Mouse (Mus musculus) forebrain, embryonic 16.5 days (tissue): Measurements from ENCODE around the gene Chil1. TPM values are rescaled to one million over a fixed set of nuclear protein-coding genes. Genes with fewer than 3 reads are reported as not detected.

Source experiments
- ATAC-seq: fragments of 200-750 bp; cut with Nextera tagmentation; 2 replicates; pipeline ENCODE4 v1.8.0; 2017; ENCODE audit warnings: mild to moderate bottlenecking, moderate library complexity
- H3K27ac ChIP-seq: fragments of 300-500 bp; sonication (generic); 2 replicates; pipeline ENCODE4 v1.5.1; 2014; ENCODE audit warnings: low read length, control low read depth
- H3K27me3 ChIP-seq: fragments of 300-500 bp; sonication (generic); replicated peaks from 2 replicates; pipeline ENCODE4 v1.6.1; 2014; ENCODE audit warnings: low read length; ENCODE audit not compliant: control insufficient read depth, insufficient read depth
- H3K36me3 ChIP-seq: fragments of 300-500 bp; sonication (generic); 2 replicates; pipeline ENCODE4 v1.6.1; 2014; ENCODE audit not compliant: control insufficient read depth, insufficient read depth
- H3K4me1 ChIP-seq: fragments of 300-500 bp; sonication (generic); replicated peaks from 2 replicates; pipeline ENCODE4 v1.6.1; 2014; ENCODE audit warnings: low read length; ENCODE audit not compliant: control insufficient read depth, insufficient read depth
- H3K4me2 ChIP-seq: fragments of 300-500 bp; sonication (generic); 2 replicates; pipeline ENCODE4 v1.6.1; 2014; ENCODE audit warnings: mild to moderate bottlenecking, low read length, control low read depth
- H3K4me3 ChIP-seq: fragments of 300-500 bp; sonication (generic); replicated peaks from 2 replicates; pipeline ENCODE4 v1.5.1; 2014; ENCODE audit warnings: mild to moderate bottlenecking, low read length, control low read depth
- H3K9ac ChIP-seq: fragments of 300-500 bp; sonication (generic); replicated peaks from 2 replicates; pipeline ENCODE4 v1.6.1; 2014; ENCODE audit warnings: low read depth, low read length, control low read depth
- H3K9me3 ChIP-seq: fragments of 300-500 bp; sonication (generic); 2 replicates; pipeline ENCODE4 v1.6.1; 2016; ENCODE audit warnings: low read length; ENCODE audit not compliant: control insufficient read depth
- WGBS: fragments of 180-500 bp; shearing (Covaris S2); extraction: QIAGEN DNeasy Blood & Tissue Kit; methylation state at CpG from one replicate; pipeline ENCODE4 v1.1.7; 2014; 5-methylcytosine and 5-hydroxymethylcytosine counted together
- polyA plus RNA-seq: library from polyadenylated mRNA; unstranded; fragments of >200 nt; fragmentation: Nextera tagmentation; extraction: Ambion mirVana; gene quantifications from 2 replicates; pipeline ENCODE4 v1.2.1, GENCODE M21; 2015

The Chil1 gene
- polyA plus RNA-seq, 1 experiment from 2014 or later: 2.1 TPM

GRCm38 (mm10) chr1:134211043-134211442, 29.1 kb downstream of the Chil1 start:
- Histone ChIP-seq H3K27ac (no peak overlapping the region), H3K36me3 (no peaks in the 10 kb centered on the region), H3K9ac (no peak overlapping the region), H3K9me3 (no peaks in the 10 kb centered on the region), H3K27me3 (no peaks in the 10 kb centered on the region), H3K4me1 (peaks cover 15% of the 10 kb centered on the region), H3K4me3 (no peak overlapping the region), H3K4me2 (no peak overlapping the region)
- no peak for ATAC-seq
- WGBS: 73% methylated on average over 6 of the region's 6 CpGs

- no peak for ATAC-seq
- Histone ChIP-seq H3K27ac (no peak overlapping the region), H3K9ac (no peak overlapping the region), H3K9me3 (no peaks in the 10 kb centered on the region), H3K4me1 (peaks cover 17% of the 10 kb centered on the region), H3K4me3 (no peak overlapping the region), H3K36me3 (no peaks in the 10 kb centered on the region), H3K27me3 (no peaks in the 10 kb centered on the region), H3K4me2 (no peak overlapping the region)
- 9% methylated on average over 2 of the region's 2 CpGs for WGBS
Observed at GRCm38 (mm10) chr1:134211631-134212030, 29.7 kb downstream of the Chil1 start.

- Histone ChIP-seq H3K4me2 (no peak overlapping the region), H3K27me3 (no peaks in the 10 kb centered on the region), H3K9me3 (no peaks in the 10 kb centered on the region), H3K36me3 (no peaks in the 10 kb centered on the region), H3K4me3 (no peak overlapping the region), H3K4me1 (peaks cover 21% of the 10 kb centered on the region), H3K9ac (no peak overlapping the region), H3K27ac (no peak overlapping the region)
- ATAC-seq: no peak
- 75% methylated on average over 6 of the region's 6 CpGs for WGBS
Observed at GRCm38 (mm10) chr1:134212351-134212750, 30.4 kb downstream of the Chil1 start.

- no peak overlapping the region for H3K9ac ChIP-seq
- no peak overlapping the region for H3K27ac ChIP-seq
- H3K36me3 ChIP-seq: no peaks in the 10 kb centered on the region
- no peak overlapping the region for H3K4me3 ChIP-seq
- H3K4me1 ChIP-seq: peaks cover 21% of the 10 kb centered on the region
- ATAC-seq: no peak
- WGBS: 71% methylated on average over 7 of the region's 7 CpGs
- H3K27me3 ChIP-seq: no peaks in the 10 kb centered on the region
- H3K9me3 ChIP-seq: no peaks in the 10 kb centered on the region
- H3K4me2 ChIP-seq: no peak overlapping the region
Observed at GRCm38 (mm10) chr1:134213405-134213804, 31.4 kb downstream of the Chil1 start.

- Histone ChIP-seq H3K4me1 (peaks cover 21% of the 10 kb centered on the region), H3K27ac (no peak overlapping the region), H3K27me3 (no peaks in the 10 kb centered on the region), H3K9me3 (no peaks in the 10 kb centered on the region), H3K4me3 (no peak overlapping the region), H3K36me3 (no peaks in the 10 kb centered on the region), H3K4me2 (no peak overlapping the region), H3K9ac (no peak overlapping the region)
- ATAC-seq: no peak
- WGBS: 67% methylated on average over 7 of the region's 7 CpGs
Observed at GRCm38 (mm10) chr1:134215059-134215458, 33.1 kb downstream of the Chil1 start.

GRCm38 (mm10) chr1:134215751-134216628, 34.0 kb downstream of the Chil1 start:
- H3K9me3 ChIP-seq: no peaks in the 10 kb centered on the region
- no peak overlapping the region for H3K4me2 ChIP-seq
- H3K4me1 ChIP-seq: peaks cover 21% of the 10 kb centered on the region
- no peak for ATAC-seq
- no peaks in the 10 kb centered on the region for H3K36me3 ChIP-seq
- no peak overlapping the region for H3K9ac ChIP-seq
- no peaks in the 10 kb centered on the region for H3K27me3 ChIP-seq
- no peak overlapping the region for H3K27ac ChIP-seq
- 10% methylated on average over 11 of the region's 11 CpGs for WGBS
- H3K4me3 ChIP-seq: no peak overlapping the region

- no peaks in the 10 kb centered on the region for H3K27me3 ChIP-seq
- no peaks in the 10 kb centered on the region for H3K36me3 ChIP-seq
- no peak for ATAC-seq
- H3K4me2 ChIP-seq: no peak overlapping the region
- no peaks in the 10 kb centered on the region for H3K9me3 ChIP-seq
- 96% methylated on average over 2 of the region's 2 CpGs for WGBS
- H3K4me1 ChIP-seq: peaks cover 20% of the 10 kb centered on the region
- H3K27ac ChIP-seq: no peak overlapping the region
- H3K9ac ChIP-seq: no peak overlapping the region
- no peak overlapping the region for H3K4me3 ChIP-seq
Observed at GRCm38 (mm10) chr1:134216629-134216971, 34.6 kb downstream of the Chil1 start.

- H3K9ac ChIP-seq: no peak overlapping the region
- ATAC-seq: no peak
- H3K4me1 ChIP-seq: peaks cover 18% of the 10 kb centered on the region
- H3K4me3 ChIP-seq: no peak overlapping the region
- H3K9me3 ChIP-seq: no peaks in the 10 kb centered on the region
- H3K36me3 ChIP-seq: no peaks in the 10 kb centered on the region
- 69% methylated on average over 12 of the region's 12 CpGs for WGBS
- no peak overlapping the region for H3K27ac ChIP-seq
- no peak overlapping the region for H3K4me2 ChIP-seq
- H3K27me3 ChIP-seq: no peaks in the 10 kb centered on the region
Observed at GRCm38 (mm10) chr1:134217028-134217481, 35.1 kb downstream of the Chil1 start.

GRCm38 (mm10) chr1:134217942-134218341, 36.0 kb downstream of the Chil1 start:
- WGBS: 89% methylated on average over 3 of the region's 3 CpGs
- Histone ChIP-seq H3K27me3 (no peaks in the 10 kb centered on the region), H3K27ac (no peak overlapping the region), H3K4me3 (no peak overlapping the region), H3K36me3 (no peaks in the 10 kb centered on the region), H3K4me2 (no peak overlapping the region), H3K9me3 (no peaks in the 10 kb centered on the region), H3K9ac (no peak overlapping the region), H3K4me1 (peaks cover 12% of the 10 kb centered on the region)
- ATAC-seq: no peak
